ENCODE assay signal across 26 mouse cellular contexts in the genomic region with DNA sequence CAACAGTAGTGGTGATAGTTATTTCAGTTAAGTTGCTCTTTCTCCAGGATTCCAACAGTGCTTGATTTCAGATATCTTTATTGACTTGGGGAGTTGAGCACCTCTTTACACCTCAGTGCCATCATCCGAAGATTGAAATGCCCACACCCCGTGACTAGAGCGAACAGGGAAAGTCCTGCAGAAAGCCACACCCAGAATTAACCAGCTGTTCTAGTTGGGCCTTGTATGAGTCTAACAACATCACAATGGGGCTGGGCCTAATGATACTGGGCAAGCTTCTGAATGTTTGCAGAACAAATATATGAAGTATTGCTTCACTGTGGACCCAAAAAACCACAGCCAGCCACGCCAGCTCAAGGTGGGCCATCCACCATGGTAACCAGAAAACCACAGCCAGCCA.
DNase-seq lines count a peak whose midpoint lies in the region; ATAC-seq and TF ChIP-seq lines count a peak whose summit lies in the region.
"Had no signal": no experiment of that assay in that cellular context is flagged by ENCODE, and none has a peak within 500 bp of the region (broad histone marks: within the 10 kb centered on the region; RNA-seq: fewer than 3 reads in every experiment).

No protein-coding gene starts in this region.

- TF ChIP-seq POLR2A in lung, adult 2 months (IDR thresholded peaks at IDR 0.05; ENCODE audit: borderline replicate concordance, extremely low read depth, low read depth, low read length), result no peak

- ATAC-seq in CD4-positive, CD25-positive, alpha-beta regulatory T cell, adult 4 months, result no peak
- peak; percentile 57; the same call in 1 of the 2 replicates for ATAC-seq in stomach, embryonic 16.5 days (ENCODE audit: insufficient read depth, low FRiP score)
- ATAC-seq: activated CD4-positive, CD25-positive, alpha-beta regulatory T cell, adult 4 months; forebrain, embryonic 15.5 days had no signal

- DNase-seq in CD4-positive, CD25-positive, alpha-beta regulatory T cell, adult 2 months (ENCODE audit: low read depth, low spot score), result peak; percentile 54
- DNase-seq in lung, postnatal 36 days, result peak; percentile 10
- no peak for DNase-seq in lung, adult 2 months
- DNase-seq in thymus, adult 18-20 months, result no peak
- no peak for DNase-seq in kidney, postnatal 10 days
- DNase-seq: adrenal gland, adult 8-10 months; adrenal gland, postnatal 25 days; B cell, adult 2 months; cerebellum, adult 11-12 months; cerebellum, adult 8-10 months; cerebellum, postnatal 10 days; cerebellum, postnatal 36 days; embryo, embryonic 11 days; gastrocnemius, adult 2 months; gastrocnemius, postnatal 14 days had no signal

- TF ChIP-seq CTCF in lung, adult 2 months (IDR thresholded peaks at IDR 0.05; ENCODE audit: insufficient read depth, low read length), result no peak

- H3K4me1 ChIP-seq in lung, adult 2 months (ENCODE audit: control insufficient read depth, insufficient read depth, low read length), result no peaks in the 10 kb centered on the region
- H3K4me1 ChIP-seq in stomach, embryonic 16.5 days (ENCODE audit: control insufficient read depth, insufficient read depth, low read length), result no peaks in the 10 kb centered on the region
- H3K4me1 ChIP-seq: embryonic facial prominence, embryonic 10.5 days; embryonic facial prominence, embryonic 13.5 days; hindbrain, embryonic 12.5 days; hindbrain, embryonic 15.5 days had no signal

- no peak overlapping the region for H3K4me3 ChIP-seq in lung, adult 2 months (replicated peaks; ENCODE audit: extremely low read depth, low read depth, low read length)
- H3K4me3 ChIP-seq in stomach, embryonic 16.5 days (replicated peaks; ENCODE audit: low read length), result no peak overlapping the region
- H3K4me3 ChIP-seq: embryonic facial prominence, embryonic 10.5 days; embryonic facial prominence, embryonic 13.5 days; erythroblast, embryonic 14.5 days; forebrain, embryonic 12.5 days; forebrain, embryonic 15.5 days; gastrocnemius, adult 2 months; hindbrain, embryonic 12.5 days; hindbrain, embryonic 15.5 days had no signal

- no peak overlapping the region for H3K9ac ChIP-seq in stomach, embryonic 16.5 days (ENCODE audit: low read length)
- H3K9ac ChIP-seq: embryonic facial prominence, embryonic 13.5 days; forebrain, embryonic 12.5 days; forebrain, embryonic 15.5 days; hindbrain, embryonic 12.5 days; hindbrain, embryonic 15.5 days had no signal

- H3K9me3 ChIP-seq in stomach, embryonic 16.5 days (replicated peaks; ENCODE audit: control insufficient read depth, low read length), result no peaks in the 10 kb centered on the region
- H3K9me3 ChIP-seq: embryonic facial prominence, embryonic 10.5 days; embryonic facial prominence, embryonic 13.5 days; forebrain, embryonic 12.5 days; forebrain, embryonic 15.5 days; hindbrain, embryonic 12.5 days; hindbrain, embryonic 15.5 days had no signal

- no peak overlapping the region for H3K4me2 ChIP-seq in stomach, embryonic 16.5 days (ENCODE audit: low read depth, low read length)
- H3K4me2 ChIP-seq: embryonic facial prominence, embryonic 13.5 days; forebrain, embryonic 12.5 days; forebrain, embryonic 15.5 days; heart, embryonic 11.5 days; hindbrain, embryonic 12.5 days; hindbrain, embryonic 15.5 days had no signal

- no peaks in the 10 kb centered on the region for H3K36me3 ChIP-seq in stomach, embryonic 16.5 days (ENCODE audit: control insufficient read depth, insufficient read depth, low read length)
- H3K36me3 ChIP-seq: embryonic facial prominence, embryonic 10.5 days; embryonic facial prominence, embryonic 13.5 days; forebrain, embryonic 12.5 days; forebrain, embryonic 15.5 days; hindbrain, embryonic 12.5 days; hindbrain, embryonic 15.5 days had no signal

- no peaks in the 10 kb centered on the region for H3K27me3 ChIP-seq in stomach, embryonic 16.5 days (ENCODE audit: control insufficient read depth, insufficient read depth, low read length)
- H3K27me3 ChIP-seq: embryonic facial prominence, embryonic 13.5 days; forebrain, embryonic 12.5 days; forebrain, embryonic 15.5 days; hindbrain, embryonic 12.5 days; hindbrain, embryonic 15.5 days had no signal

- WGBS in lung, adult 2 months, result 52% methylated on average over 4 of the region's 4 CpGs
- 63% methylated on average over 4 of the region's 4 CpGs for WGBS in stomach, embryonic 16.5 days

- H3K27ac ChIP-seq in stomach, embryonic 16.5 days (ENCODE audit: low read length), result no peak overlapping the region
- H3K27ac ChIP-seq: embryonic facial prominence, embryonic 10.5 days; embryonic facial prominence, embryonic 13.5 days; forebrain, embryonic 12.5 days; forebrain, embryonic 15.5 days; gastrocnemius, adult 2 months; hindbrain, embryonic 12.5 days; hindbrain, embryonic 15.5 days had no signal

Comparison
In these comparisons a context has a peak if more than half of its experiments do, and no peak if none do; other contexts are left out.
1. DNase-seq: peak in CD4-positive, CD25-positive, alpha-beta regulatory T cell, adult 2 months (single experiment) and lung, postnatal 36 days (single experiment); none in lung, adult 2 months (single experiment), thymus, adult 18-20 months (0 of 2) and kidney, postnatal 10 days (single experiment).